Mouse (Mus musculus) embryonic fibroblast, embryonic 13.5 days (primary cell): ENCODE data around the gene Lrrc4c. TPM values are rescaled to one million over a fixed set of nuclear protein-coding genes. Genes with fewer than 3 reads are reported as not detected.

ENCODE experiments used
- H3K27ac ChIP-seq: 2 replicates; pipeline ENCODE4 v1.5.1; 2012; ENCODE audit warnings: low read length, control low read depth, inconsistent platforms; ENCODE audit not compliant: insufficient read depth
- H3K4me1 ChIP-seq: 2 replicates; pipeline ENCODE4 v1.6.1; 2011; ENCODE audit warnings: low read length; ENCODE audit not compliant: control insufficient read depth, insufficient read depth
- H3K4me3 ChIP-seq: 2 replicates; pipeline ENCODE4 v1.5.1; 2011; ENCODE audit warnings: mild to moderate bottlenecking, control low read depth, low read length; ENCODE audit not compliant: insufficient read depth
- CTCF ChIP-seq: IDR thresholded peaks from 2 replicates; pipeline ENCODE4 v1.5.1; 2011; ENCODE audit warnings: mild to moderate bottlenecking, control low read depth, low read length, moderate library complexity, borderline replicate concordance; ENCODE audit not compliant: insufficient read depth
- POLR2A ChIP-seq: IDR thresholded peaks from 2 replicates; pipeline ENCODE4 v1.6.1; 2011; ENCODE audit warnings: low read depth, mild to moderate bottlenecking, control low read depth, low read length, moderate library complexity
- polyA plus RNA-seq: library from polyadenylated mRNA; stranded (reverse); fragments of >200 nt; gene quantifications from 2 replicates; pipeline ENCODE4 v1.2.4, GENCODE M21; 2011; ENCODE audit warnings: low read depth; ENCODE audit not compliant: missing spikeins, insufficient read length

The Lrrc4c gene
- polyA plus RNA-seq, 1 experiment = 6.3 TPM

DNA sequence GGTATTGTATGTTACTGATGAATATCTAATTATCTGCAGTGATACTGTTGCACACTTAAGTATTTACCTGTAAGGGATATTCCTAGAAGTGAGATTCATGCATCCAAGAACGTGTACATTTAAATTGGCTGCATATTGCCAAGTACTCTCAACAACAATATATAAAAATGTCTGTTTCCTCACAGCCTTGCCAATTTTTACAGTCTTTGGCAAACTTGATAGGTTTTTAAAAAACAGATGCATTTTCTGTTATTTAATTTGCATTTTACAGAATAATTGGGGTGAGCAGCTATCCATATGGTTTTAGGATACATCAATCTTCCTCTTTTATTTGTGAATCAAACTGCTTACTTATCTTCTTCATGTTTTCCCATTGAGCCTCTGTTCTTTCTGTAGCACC, 439.7 kb downstream of the Lrrc4c start:
- H3K4me3 ChIP-seq = no peak overlapping the region
- H3K4me1 ChIP-seq = no peaks in the 10 kb centered on the region
- no peak overlapping the region for H3K27ac ChIP-seq
- TF ChIP-seq CTCF (no peak), POLR2A (no peak)

DNA sequence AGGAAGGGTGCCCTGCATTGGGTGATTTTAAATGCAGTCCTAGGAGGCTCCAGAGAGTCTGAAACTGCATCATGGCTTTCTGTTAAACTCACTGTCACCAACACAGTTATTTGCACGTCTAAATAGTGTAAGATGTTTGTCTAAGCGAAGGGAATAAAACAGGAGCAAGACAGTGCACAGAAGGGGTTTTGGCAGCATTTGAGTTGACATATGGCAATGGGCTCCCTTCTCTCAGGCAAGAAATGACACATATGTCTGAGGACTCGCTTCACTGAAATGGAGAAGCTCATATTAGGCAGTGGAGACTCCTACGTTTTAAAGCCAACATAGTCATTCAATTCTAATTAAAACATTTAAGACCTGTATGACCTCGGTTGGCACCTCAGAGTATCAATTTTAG, 445.6 kb downstream of the Lrrc4c start:
- no peaks in the 10 kb centered on the region for H3K4me1 ChIP-seq
- H3K4me3 ChIP-seq = no peak overlapping the region
- no peak for TF ChIP-seq CTCF
- TF ChIP-seq POLR2A = no peak
- no peak overlapping the region for H3K27ac ChIP-seq

DNA sequence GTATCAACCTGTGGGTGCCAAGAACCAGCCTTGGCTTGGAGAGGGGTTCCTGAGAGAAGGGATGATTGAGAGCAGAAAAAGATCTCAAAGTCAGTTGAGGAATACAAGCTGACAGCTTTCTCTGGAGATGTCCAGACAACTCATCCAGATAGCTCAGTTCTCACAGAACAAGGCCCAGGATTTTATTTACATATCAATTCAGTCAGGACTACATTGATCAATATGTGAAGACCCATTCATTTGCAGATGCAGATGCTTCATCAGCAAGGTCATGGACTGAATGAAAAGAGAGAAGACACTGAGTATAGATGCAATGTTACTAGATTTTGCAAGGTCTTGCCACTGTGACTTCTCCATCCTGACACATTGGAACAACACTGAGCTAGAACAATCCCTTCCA, 457.4 kb downstream of the Lrrc4c start:
- Histone ChIP-seq H3K27ac (no peak overlapping the region), H3K4me1 (no peaks in the 10 kb centered on the region), H3K4me3 (no peak overlapping the region)
- TF ChIP-seq POLR2A = no peak
- no peak for TF ChIP-seq CTCF

DNA sequence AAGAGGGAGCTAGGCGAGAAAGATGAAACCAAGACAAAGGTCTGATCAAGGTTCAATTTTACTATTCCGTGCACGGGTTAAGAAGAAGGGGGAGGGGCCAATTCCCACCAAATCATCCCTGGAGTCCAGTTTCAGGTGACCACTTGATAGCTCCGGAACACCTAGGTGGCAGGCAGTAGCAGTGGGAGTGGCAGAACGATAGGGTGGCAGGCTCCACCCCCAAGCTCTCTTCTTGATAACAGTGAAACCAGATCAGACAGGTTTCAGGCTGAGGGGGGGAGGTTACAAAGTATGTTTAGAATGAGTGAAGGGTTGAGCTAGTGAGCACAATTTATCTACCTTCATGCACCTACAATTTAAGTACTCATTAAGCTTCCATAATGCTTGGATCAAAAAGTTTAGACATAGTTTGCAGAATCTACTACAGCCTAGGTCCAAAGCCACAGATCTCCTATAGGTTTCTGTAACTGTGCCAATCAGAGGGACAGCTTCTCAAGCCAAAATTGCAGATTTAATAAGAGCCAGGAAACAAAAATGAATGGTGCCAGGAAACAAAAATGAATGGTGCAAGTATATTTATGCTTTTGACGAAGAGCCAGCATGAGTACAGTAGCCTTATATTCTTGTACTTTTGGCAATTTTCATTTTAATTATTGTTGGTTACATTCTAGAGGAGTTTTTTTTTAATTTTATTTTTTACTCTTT, 478.9 kb downstream of the Lrrc4c start:
- H3K4me3 ChIP-seq = no peak overlapping the region
- TF ChIP-seq CTCF = no peak
- no peak for TF ChIP-seq POLR2A
- no peaks in the 10 kb centered on the region for H3K4me1 ChIP-seq
- H3K27ac ChIP-seq = no peak overlapping the region

DNA sequence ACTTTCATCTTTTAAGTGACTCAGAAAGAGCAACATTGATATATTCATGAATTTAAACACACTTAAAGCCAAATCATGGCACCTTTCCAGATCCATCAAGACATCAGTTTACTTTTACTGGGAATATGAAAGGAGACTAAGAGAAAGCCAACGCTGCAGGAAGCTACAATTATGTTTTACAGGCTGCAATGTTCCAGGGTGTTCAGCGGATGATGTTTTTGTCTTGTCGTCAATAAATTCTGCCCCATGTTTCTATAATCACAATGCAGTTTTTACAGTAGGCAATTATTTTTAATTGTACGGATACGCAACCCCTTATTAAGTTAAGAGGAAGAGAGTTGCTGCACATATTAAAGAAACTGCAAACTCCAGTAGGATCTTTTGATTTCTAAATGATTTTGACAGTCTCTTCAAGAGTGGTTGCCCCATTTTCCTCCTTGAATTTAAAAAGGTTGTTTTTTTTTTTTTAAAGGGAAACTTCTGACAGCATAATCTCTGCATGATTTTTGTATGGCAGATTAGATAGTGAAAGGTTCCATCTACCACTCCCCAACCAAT, 532.9 kb downstream of the Lrrc4c start:
- H3K4me1 ChIP-seq = no peaks in the 10 kb centered on the region
- H3K27ac ChIP-seq = no peak overlapping the region
- no peak overlapping the region for H3K4me3 ChIP-seq
- TF ChIP-seq CTCF (no peak), POLR2A (no peak)

DNA sequence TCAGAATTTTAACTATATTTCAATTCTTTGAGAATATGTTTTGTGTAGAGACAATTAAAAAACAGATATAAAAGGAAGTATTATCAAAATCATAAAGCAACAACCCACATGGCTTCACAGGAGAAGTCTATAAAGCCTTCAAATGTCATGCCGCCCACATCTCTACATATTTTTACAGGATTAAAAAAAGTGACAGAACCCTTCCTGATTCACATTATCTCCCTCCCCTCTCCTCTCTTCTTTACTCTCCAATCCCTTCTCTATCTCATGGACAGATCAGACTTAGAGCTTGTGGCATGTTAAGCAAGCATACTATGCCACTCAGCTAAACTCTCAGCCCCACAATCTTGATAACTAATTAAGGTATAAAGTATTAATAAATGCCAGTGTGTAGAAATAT, 535.8 kb downstream of the Lrrc4c start:
- H3K4me3 ChIP-seq = no peak overlapping the region
- no peak overlapping the region for H3K27ac ChIP-seq
- H3K4me1 ChIP-seq = no peaks in the 10 kb centered on the region
- TF ChIP-seq POLR2A (no peak), CTCF (no peak)

DNA sequence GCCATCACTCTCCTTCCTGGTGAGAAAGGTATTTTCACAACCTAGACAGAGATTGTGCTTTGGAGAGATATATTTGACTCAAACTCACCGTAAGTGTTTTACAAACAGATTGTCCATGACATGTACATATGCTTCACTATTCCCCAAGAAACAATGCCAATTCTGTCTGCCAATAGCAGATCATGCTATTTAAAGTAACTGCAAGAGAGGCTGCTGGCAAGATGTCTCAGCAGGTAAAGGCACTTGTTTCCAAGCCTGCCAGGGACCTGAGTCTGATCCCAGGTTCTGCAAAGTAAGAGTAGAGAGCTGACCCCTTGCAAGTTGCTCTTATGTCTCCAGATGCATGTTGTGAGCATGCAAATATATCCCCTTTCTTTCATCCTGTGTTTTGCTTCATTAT, 558.1 kb downstream of the Lrrc4c start:
- Histone ChIP-seq H3K4me3 (no peak overlapping the region), H3K27ac (no peak overlapping the region), H3K4me1 (no peaks in the 10 kb centered on the region)
- TF ChIP-seq POLR2A (no peak), CTCF (no peak)

DNA sequence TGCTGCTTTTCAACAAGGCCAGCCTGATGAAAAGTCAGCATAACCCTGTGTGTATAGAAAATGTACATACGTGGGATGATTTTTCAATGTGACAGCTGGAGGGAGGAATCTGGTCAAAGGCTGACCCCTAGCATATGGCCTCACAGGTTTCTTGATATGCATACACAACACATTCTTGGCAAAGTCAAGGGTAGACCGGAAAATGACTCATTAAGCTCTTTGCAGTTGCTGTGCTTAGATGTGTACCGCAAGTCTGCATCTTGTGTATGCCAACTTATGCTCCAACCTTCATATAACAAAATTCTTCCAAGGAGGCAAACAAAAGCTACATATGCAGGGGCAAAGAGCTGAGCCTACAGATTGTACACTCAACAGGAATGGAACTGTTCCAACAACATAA, 631.6 kb downstream of the Lrrc4c start:
- no peak for TF ChIP-seq CTCF
- TF ChIP-seq POLR2A = no peak
- Histone ChIP-seq H3K4me3 (no peak overlapping the region), H3K27ac (no peak overlapping the region), H3K4me1 (no peaks in the 10 kb centered on the region)

DNA sequence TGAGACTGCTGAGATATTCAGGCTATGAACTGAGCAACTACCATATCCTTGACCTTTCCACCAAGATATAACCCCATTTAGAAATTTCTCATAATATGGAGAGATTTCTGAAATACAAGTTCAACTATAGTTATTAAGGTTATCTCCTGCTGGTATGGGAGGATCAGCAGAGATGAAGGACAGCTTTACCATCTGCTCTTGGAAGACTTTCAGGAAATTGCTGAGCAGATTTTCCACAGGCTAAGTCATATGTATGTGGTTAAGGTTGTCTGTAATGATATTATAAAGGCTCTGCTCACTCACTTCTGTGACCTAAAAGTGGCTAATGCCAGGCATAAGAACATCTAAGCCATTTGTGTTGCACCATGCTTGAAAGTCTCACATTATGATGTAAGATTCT, 681.6 kb downstream of the Lrrc4c start:
- H3K27ac ChIP-seq = no peak overlapping the region
- no peak overlapping the region for H3K4me3 ChIP-seq
- TF ChIP-seq POLR2A (no peak), CTCF (no peak)
- H3K4me1 ChIP-seq = no peaks in the 10 kb centered on the region

DNA sequence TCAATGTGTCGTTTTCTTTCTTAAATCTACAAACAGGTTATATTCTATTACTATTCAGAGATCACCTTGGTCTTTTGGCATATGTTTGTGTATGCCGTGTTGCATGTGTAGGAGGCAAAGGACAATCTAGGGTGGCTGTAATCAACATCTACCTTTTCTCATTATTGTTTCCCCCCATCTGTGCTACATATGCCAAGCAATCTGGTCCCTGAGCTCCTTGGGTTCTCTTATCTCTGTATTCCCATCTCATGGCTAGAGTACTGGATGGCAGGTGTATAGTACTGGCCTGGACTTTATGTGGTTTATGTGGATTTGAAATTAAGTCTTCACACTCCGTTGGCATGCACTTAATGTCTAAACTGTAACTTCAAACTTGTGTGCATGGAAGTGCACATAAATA, 700.4 kb downstream of the Lrrc4c start:
- no peak for TF ChIP-seq POLR2A
- TF ChIP-seq CTCF = no peak
- Histone ChIP-seq H3K4me3 (no peak overlapping the region), H3K27ac (no peak overlapping the region), H3K4me1 (no peaks in the 10 kb centered on the region)

DNA sequence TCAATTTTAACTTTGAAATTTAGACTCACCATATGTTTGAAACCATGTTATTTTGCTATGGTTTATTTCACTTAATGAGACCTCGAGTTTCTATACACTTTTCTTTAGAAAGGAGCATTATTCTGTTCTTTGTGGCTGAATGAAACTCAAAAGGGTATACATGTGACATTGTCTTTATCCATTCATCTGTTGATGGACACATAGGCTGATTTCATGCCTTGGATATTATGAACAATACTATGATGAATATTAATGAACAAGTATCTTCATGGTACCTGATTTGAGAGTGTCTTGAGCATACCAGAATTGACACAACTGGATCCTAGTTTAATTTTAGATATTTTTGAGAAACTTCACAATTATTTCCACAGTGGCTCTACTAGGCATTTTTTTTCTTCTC, 709.0 kb downstream of the Lrrc4c start:
- no peak for TF ChIP-seq POLR2A
- no peak for TF ChIP-seq CTCF
- Histone ChIP-seq H3K27ac (no peak overlapping the region), H3K4me1 (no peaks in the 10 kb centered on the region), H3K4me3 (no peak overlapping the region)
